ENCODE assay signal across 11 mouse cellular contexts in genomic region chr9:118471296-118471695, GRCm38 (mm10).
"Had no signal": no experiment of that assay in that cellular context is flagged by ENCODE, and none has a peak within 500 bp of the region (broad histone marks: within the 10 kb centered on the region; RNA-seq: fewer than 3 reads in every experiment).

No protein-coding gene starts in this region.

- DNase-seq: right cerebral cortex, adult 18-20 months; right cerebral cortex, postnatal 14 days; right cerebral cortex, postnatal 25 days; right cerebral cortex, postnatal 4 days; spleen, adult 18-20 months; thymus, adult 18-20 months; thymus, adult 2 months; thymus, postnatal 14 days; thymus, postnatal 25 days; thymus, postnatal 36 days; thymus, postnatal 4 days had no signal
